46 mouse cellular contexts compared by ENCODE assay signal in the genomic region with DNA sequence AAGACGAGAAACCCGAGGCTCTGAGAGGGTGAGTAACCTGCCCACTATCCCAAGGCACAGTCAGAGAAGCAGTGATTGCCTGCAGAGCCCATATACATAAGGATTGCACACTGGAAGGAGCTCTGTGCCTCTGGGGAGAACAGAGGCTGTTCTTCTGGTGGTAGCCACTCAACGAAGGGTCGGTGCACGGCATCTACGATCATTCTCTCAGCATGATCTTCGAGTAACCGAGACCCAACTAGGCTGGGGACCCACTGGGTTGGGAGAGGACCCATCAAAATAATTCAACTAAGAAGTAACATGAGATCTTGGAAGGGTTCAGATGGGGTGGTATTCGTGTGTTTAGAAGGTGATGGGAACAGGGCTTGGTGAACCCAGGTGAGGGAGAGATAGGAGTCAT. TPM values are rescaled to one million over a fixed set of nuclear protein-coding genes. Genes with fewer than 3 reads are reported as not detected.
"Had no signal": no experiment of that assay in that cellular context is flagged by ENCODE, and none has a peak within 500 bp of the region (broad histone marks: within the 10 kb centered on the region; RNA-seq: fewer than 3 reads in every experiment).

No protein-coding gene starts in this region.

- DNase-seq: left cerebral cortex, postnatal 4 days; liver; liver, embryonic 13.5 days; liver, postnatal 0 days; lung, adult 18-20 months; lung, adult 2 months; lung, embryonic 14.5 days; lung, postnatal 10 days; lung, postnatal 14 days; lung, postnatal 36 days; lung, postnatal 4 days; midbrain, embryonic 14.5 days had no signal

- H3K9ac ChIP-seq: limb, embryonic 12.5 days; limb, embryonic 13.5 days; limb, embryonic 15.5 days; liver, embryonic 12.5 days; liver, embryonic 13.5 days; liver, embryonic 14.5 days; liver, embryonic 15.5 days; liver, postnatal 0 days; lung, embryonic 14.5 days; lung, embryonic 15.5 days; midbrain, embryonic 12.5 days; midbrain, embryonic 13.5 days; neural tube, embryonic 12.5 days had no signal

- H3K36me3 ChIP-seq: limb, embryonic 10.5 days; limb, embryonic 12.5 days; limb, embryonic 13.5 days; limb, embryonic 15.5 days; liver, embryonic 12.5 days; liver, embryonic 13.5 days; liver, embryonic 15.5 days; lung, embryonic 15.5 days; midbrain, embryonic 10.5 days; midbrain, embryonic 12.5 days; midbrain, embryonic 13.5 days; neural tube, embryonic 12.5 days had no signal

- H3K27me3 ChIP-seq: limb, embryonic 15.5 days; liver, embryonic 13.5 days; liver, embryonic 15.5 days; lung, embryonic 15.5 days; midbrain, embryonic 13.5 days had no signal

- H3K4me2 ChIP-seq: limb, embryonic 12.5 days; limb, embryonic 13.5 days; limb, embryonic 15.5 days; liver, embryonic 11.5 days; liver, embryonic 12.5 days; liver, embryonic 13.5 days; liver, embryonic 15.5 days; lung, embryonic 14.5 days; lung, embryonic 15.5 days; midbrain, embryonic 12.5 days; midbrain, embryonic 13.5 days; neural tube, embryonic 12.5 days had no signal

- ATAC-seq: liver, embryonic 12.5 days; liver, postnatal 0 days; lung, postnatal 0 days; midbrain, embryonic 13.5 days; midbrain, embryonic 16.5 days had no signal

- H3K4me1 ChIP-seq: limb, embryonic 12.5 days; limb, embryonic 13.5 days; midbrain, embryonic 12.5 days had no signal

- H3K4me3 ChIP-seq: limb, embryonic 10.5 days; limb, embryonic 12.5 days; limb, embryonic 13.5 days; limb, embryonic 15.5 days; liver, embryonic 12.5 days; liver, embryonic 13.5 days; liver, embryonic 15.5 days; lung, embryonic 15.5 days; megakaryocyte, embryonic 14.5 days; midbrain, embryonic 10.5 days; midbrain, embryonic 12.5 days; midbrain, embryonic 13.5 days; myocyte; neural tube, embryonic 12.5 days had no signal

- H3K9me3 ChIP-seq: limb, embryonic 10.5 days; limb, embryonic 12.5 days; limb, embryonic 13.5 days; limb, embryonic 15.5 days; liver, embryonic 12.5 days; liver, embryonic 13.5 days; liver, embryonic 15.5 days; lung, embryonic 15.5 days; megakaryocyte, embryonic 14.5 days; midbrain, embryonic 10.5 days; midbrain, embryonic 12.5 days; midbrain, embryonic 13.5 days; neural tube, embryonic 12.5 days had no signal

- H3K27ac ChIP-seq: limb, embryonic 10.5 days; limb, embryonic 12.5 days; limb, embryonic 13.5 days; limb, embryonic 15.5 days; liver, embryonic 12.5 days; liver, embryonic 13.5 days; liver, embryonic 14.5 days; liver, embryonic 15.5 days; lung, embryonic 15.5 days; macrophage; midbrain, embryonic 10.5 days; midbrain, embryonic 12.5 days; midbrain, embryonic 13.5 days; neural tube, embryonic 12.5 days had no signal

RNA-seq across cellular contexts. Expression of gene Banf2, which starts 17.0 kb away (rescaled TPM):
- total RNA-seq: left cerebral cortex, adult 8-10 months; left cerebral cortex, postnatal 10 days; left cerebral cortex, postnatal 14 days; left cerebral cortex, postnatal 25 days; left cerebral cortex, postnatal 36 days; left cerebral cortex, postnatal 4 days; liver, adult 2 months; megakaryocyte progenitor cell, adult 5-6 weeks; megakaryocyte, adult 5-6 weeks; megakaryocyte-erythroid progenitor cell, adult 5-6 weeks; midbrain, postnatal 0 days; monocyte, adult 5-6 weeks had no signal
- polyA plus RNA-seq: limb, embryonic 10.5 days; limb, embryonic 11.5 days; limb, embryonic 12.5 days; limb, embryonic 13.5 days; limb, embryonic 14.5 days; limb, embryonic 15.5 days; liver, adult 2 months; liver, embryonic 11.5 days; liver, embryonic 12.5 days; liver, embryonic 13.5 days; liver, embryonic 14.5 days; liver, embryonic 15.5 days; liver, embryonic 16.5 days; liver, postnatal 0 days; lung, adult 2 months; lung, embryonic 14.5 days; lung, embryonic 15.5 days; lung, embryonic 16.5 days; lung, postnatal 0 days; macrophage; midbrain, embryonic 10.5 days; midbrain, embryonic 12.5 days; midbrain, embryonic 13.5 days; midbrain, embryonic 14.5 days; midbrain, embryonic 16.5 days; midbrain, postnatal 0 days; myocyte; neural tube, embryonic 11.5 days; neural tube, embryonic 12.5 days had no signal
